Mouse (Mus musculus) embryonic stem cell, embryonic (primary cell): ENCODE measurements around the gene Syde2.

ENCODE experiments used
- CTCF ChIA-PET, 4 experiments: fragments of 300-600 bp in 2 of 4; fragments of 350-600 bp in 2 of 4; sonication (Branson Sonifier 250); formaldehyde crosslinking; loops; one replicate each; lab custom pipeline; 2022; ENCODE audit warnings: inconsistent platforms in 2 of 4; lab: Charles Lee
- POLR2A ChIA-PET, 4 experiments: fragments of 300-600 bp in 2 of 4; fragments of 350-600 bp in 2 of 4; sonication (Branson Sonifier 250); formaldehyde crosslinking; loops; one replicate each; lab custom pipeline; 2022; ENCODE audit warnings: antibody characterized with exemption in 4 of 4, inconsistent platforms in 1 of 4; lab: Charles Lee

Syde2 gene

DNA sequence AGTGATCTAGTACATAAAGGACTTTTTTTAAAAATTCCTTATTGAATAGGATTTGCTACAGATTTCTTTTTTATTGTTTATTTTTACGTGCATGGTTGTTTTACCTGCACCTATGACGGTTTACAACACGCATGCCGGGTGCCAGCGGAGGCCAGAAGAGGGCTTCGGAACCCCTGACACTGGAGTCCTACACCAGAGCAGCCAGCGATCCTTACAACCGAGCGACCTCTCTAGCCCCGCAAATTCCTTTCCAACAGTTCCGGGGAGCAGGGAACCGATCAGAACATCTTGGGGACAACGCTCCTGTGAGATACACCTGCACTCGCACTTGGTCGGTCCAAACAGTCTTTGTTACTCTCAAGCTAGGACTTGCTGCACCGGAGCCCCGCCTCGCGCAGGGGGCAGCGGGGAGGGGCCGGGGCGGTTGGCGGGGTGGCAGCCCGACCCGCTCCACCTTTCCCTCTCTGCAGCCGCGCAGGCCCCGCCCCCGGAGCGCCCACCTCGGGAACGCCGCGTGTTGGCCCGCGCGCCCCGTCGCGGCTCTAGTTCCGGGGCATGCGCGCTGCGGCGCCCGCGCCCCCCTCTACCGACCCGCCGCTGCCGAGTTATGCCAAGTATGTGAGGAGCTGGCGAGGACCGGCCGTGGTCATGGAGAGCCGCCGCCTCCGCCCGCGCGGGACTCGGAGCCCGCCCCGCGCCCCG, at the start of gene Syde2:
Gene Syde2, plus strand, starts transcription at position 603 of the 702 bp plus-strand sequence.
- ChIA-PET POLR2A (interaction anchor here (0.8 to 3.2 kb wide), 23 partner anchors 9 to 353 kb away, joined by 3 to 15 read pairs (median 3); partner anchors contain the start of gene Ccn1 (in 1 of the 4)), CTCF (interaction anchor here in 1 of 4 experiments (1.0 kb wide), 2 partner anchors 19 to 46 kb away, joined by 3 read pairs; no protein-coding TSS in a partner anchor)

DNA sequence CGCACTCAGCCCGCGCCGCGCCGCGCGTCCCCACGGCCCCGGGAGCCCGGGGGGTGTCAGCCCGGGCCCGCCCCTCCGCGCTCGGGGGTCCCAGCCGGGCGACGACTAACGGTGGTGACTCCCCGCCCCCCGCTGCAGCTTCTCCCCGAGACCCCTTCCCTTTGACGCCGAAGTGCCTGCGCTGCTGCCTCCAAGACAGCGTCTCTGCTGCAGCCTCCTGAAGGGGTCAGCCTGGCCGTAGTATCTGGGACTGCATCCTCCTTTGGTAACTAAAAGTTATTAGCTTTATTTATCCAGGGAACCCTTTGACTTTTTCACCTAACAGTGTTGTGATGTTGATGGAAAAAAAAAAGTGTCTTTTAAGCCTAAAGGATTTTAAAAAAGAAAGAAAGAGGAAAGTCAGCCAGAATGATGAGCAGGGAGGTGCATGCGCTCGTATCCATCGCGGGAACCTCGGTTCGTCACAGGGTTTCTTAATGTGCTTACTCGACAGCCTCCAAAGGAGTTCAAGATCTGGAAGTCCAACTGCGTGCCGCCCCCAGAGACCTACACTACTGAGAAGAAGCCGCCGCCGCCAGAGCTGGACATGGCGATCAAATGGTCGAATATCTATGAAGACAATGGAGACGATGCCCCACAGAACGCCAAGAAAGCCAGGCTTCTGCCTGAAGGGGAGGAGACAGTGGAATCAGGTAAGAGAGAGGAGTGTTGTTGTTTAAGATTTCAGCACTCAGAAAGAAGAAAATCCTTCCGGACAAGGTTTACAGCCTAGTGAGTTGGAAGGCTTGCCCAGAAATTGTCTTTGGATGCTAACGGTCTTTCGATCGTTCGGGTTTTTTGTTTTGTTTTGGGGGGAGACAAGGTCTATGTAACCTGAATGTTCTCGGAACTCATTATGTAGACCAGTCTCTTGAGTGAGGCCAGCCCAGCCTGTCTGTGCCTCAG, 49.0 kb upstream of the Syde2 start:
- CTCF ChIA-PET = interaction anchor here (0.5 to 4.2 kb wide), 26 partner anchors 11 to 1022 kb away, joined by 3 to 25 read pairs (median 4); partner anchors contain the start of gene Znhit6 (in 1 of the 4)
- POLR2A ChIA-PET = interaction anchor here in 3 of 4 experiments (0.6 to 3.3 kb wide), 22 partner anchors 8 to 336 kb away, joined by 3 to 19 read pairs (median 4); partner anchors contain the start of genes Ccn1 (in 2 of the 3) and Bcl10 (in 1 of the 3)

DNA sequence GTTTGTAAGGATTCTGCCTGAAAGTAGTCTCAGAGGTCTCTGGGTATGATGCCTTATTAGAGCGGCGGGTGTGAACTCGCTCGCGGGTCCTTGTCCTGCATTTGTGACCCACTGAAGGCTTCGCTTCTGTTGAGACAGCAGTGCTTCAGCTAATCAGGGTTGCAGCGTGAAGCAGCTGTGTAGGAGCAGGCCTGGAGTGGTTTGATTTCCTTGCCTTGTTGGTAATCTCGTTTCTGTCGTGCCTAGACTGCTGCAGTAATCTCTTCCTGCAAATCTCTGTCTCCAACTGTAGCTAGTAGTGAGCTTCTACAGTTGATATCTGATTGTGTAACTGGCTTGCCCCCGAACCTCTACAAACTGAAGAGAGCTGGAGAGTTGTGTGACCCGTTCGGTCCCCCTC, 48.3 kb upstream of the Syde2 start:
- POLR2A ChIA-PET = interaction anchor here in 2 of 4 experiments (0.8 to 2.0 kb wide), 8 partner anchors 9 to 289 kb away, joined by 3 to 8 read pairs (median 6); partner anchors contain the start of genes Bcl10 (in 1 of the 2) and Ccn1 (in 1 of the 2)

DNA sequence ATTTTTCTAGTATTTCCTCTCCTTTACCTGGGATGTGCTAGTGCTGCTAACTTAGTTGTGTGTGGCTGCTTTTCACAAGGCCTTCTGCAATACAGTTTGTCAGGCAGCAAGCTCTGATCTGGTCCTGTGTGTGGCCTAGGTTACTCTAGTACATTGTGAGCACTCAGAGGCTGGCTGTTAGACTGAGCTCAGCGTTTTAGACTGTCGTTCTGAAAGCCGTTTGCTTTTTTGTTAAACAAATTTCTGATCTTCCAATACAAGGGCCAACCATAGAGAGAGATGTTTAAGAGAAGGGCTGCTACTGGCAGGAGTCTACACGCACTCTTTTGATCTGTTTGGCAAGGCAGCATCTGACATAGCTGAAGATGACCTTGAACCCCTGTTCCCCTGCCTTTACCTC, 47.7 kb upstream of the Syde2 start:
- ChIA-PET POLR2A (interaction anchor here in 3 of 4 experiments (0.5 to 2.0 kb wide), 9 partner anchors 9 to 307 kb away, joined by 3 to 8 read pairs (median 3); partner anchors contain the start of gene Bcl10 (in 1 of the 3)), CTCF (interaction anchor here (0.6 to 4.2 kb wide), 7 partner anchors 10 to 898 kb away, joined by 3 to 25 read pairs (median 4); no protein-coding TSS in a partner anchor)

More for the DNA sequence above, 48.3 kb upstream of the Syde2 start:
- CTCF ChIA-PET = interaction anchor here (0.6 to 4.2 kb wide), 7 partner anchors 11 to 899 kb away, joined by 3 to 25 read pairs (median 4); no protein-coding TSS in a partner anchor

DNA sequence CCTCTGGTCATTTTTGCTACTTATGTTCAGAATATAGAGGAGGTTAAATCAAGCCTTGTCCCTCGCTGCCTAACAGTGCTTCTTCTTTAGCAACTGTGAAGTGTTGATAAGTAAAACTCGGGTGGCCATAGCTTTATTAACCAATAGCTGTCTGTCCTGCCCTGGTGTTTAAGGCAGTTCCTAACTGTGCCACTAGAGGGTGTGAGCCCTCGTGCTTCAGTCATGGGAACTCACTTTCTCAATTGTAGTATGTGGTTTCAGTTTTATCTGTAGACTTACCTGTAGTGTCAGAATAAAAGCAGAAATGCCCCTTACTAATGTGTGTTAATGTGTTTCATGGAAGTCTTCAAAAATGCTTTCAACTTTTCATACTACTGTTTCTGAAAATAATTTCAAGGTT, 45.7 kb upstream of the Syde2 start:
- POLR2A ChIA-PET = interaction anchor here (0.6 to 1.6 kb wide), 14 partner anchors 8 to 521 kb away, joined by 3 to 10 read pairs (median 3); no protein-coding TSS in a partner anchor
- CTCF ChIA-PET = interaction anchor here (0.5 to 1.9 kb wide), 35 partner anchors 8 to 327 kb away, joined by 3 to 54 read pairs (median 3); partner anchors contain the start of gene Syde2 (in 1 of the 4)

DNA sequence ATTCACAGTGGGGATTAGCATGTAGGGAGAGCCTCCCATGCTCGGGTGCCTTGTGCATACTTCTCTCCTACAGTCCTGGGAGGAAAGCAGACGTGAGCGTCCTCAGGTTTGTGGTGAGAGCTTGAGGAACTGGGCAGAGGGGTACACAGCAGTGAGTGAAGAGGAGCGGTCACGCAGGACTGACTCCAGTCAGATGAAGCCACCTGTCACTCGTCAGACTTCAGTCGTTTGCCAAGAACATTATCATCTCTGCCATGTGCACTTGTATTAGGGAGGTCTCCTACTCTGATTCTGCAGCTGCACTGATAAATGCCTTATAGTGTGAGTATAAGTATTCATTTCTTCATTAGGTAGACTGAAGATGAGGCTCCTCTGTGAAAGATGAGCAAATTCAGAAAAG, 43.3 kb upstream of the Syde2 start:
- CTCF ChIA-PET = no interaction called here
- POLR2A ChIA-PET = no interaction called here

DNA sequence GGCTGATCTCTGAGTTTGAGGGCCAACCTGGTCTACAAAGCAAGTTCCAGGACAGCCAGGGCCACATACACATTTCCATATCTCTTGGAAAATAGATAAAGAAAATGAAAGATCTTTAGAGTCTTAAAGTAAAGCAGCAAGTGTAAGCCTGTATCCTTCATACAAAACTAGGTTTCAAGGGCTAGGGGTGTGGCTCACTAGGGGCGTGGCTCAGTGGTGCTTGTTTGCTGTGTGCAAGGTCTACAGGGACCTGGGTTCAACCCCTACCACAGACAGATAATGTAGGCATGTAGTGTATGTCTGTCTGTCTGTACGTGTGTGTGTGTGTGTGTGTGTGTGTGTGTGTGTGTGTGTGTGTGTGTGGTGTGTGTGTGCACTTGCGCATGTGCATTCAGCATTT, 41.8 kb upstream of the Syde2 start:
- ChIA-PET CTCF (interaction anchor here in 2 of 4 experiments (0.6 to 1.8 kb wide), 3 partner anchors 155 to 232 kb away, joined by 3 to 5 read pairs (median 3); no protein-coding TSS in a partner anchor), POLR2A (no interaction called here)

DNA sequence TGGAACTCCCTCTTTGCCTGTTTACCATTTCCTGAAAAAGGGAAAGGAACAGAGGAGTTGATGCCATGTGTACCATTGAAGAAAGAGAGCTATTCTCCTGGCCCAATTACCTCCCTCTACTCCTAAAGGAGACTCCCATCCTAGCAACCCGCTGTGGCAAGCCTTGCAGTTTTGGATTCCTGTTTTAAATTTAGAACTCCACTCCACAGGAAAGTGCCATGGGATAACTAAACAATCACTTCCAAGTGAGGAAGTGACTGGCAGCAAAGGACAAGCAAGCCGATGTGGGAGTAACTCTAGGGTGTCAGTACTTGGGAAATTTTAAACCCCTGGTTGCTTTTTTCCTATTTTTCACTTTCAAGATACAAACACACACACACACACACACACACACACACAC, 41.0 kb upstream of the Syde2 start:
- POLR2A ChIA-PET = no interaction called here
- CTCF ChIA-PET = interaction anchor here in 2 of 4 experiments (0.6 to 1.8 kb wide), 3 partner anchors 154 to 231 kb away, joined by 3 to 5 read pairs (median 3); no protein-coding TSS in a partner anchor

DNA sequence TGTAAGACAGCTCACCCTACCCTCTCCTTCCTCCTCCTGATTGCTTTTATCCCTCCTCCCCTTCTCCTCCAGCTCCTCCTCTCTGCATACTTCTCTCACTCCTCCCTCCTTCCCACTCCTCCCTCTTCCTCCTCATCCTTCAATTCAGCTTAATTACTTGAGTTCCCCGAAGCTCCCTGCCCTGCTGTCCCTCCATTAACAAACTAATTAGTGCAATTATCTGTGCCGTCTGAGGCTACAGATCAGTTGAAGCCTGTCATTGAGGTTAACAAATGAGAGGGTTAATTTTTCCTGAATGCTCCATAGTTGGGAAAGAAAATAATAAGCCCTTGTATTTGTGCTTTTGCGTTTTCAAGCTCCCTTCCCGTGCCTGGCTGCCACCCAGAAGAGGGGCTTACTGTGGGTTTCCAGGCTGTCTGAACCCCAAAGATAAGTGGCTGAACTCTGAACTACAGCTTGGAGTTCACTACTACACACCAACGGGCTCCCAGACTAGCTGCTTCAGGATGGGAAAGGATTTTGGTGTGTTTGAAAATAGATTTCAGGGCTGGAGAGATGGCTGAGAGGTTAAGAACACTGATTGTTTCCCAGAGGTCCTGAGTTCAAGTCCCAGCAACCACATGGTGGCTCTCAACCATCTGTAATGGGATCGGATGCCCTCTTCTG, 40.0 kb upstream of the Syde2 start:
- CTCF ChIA-PET = interaction anchor here in 1 of 4 experiments (3.7 kb wide), 1 partner anchor 230 kb away, joined by 82 read pairs; no protein-coding TSS in a partner anchor

DNA sequence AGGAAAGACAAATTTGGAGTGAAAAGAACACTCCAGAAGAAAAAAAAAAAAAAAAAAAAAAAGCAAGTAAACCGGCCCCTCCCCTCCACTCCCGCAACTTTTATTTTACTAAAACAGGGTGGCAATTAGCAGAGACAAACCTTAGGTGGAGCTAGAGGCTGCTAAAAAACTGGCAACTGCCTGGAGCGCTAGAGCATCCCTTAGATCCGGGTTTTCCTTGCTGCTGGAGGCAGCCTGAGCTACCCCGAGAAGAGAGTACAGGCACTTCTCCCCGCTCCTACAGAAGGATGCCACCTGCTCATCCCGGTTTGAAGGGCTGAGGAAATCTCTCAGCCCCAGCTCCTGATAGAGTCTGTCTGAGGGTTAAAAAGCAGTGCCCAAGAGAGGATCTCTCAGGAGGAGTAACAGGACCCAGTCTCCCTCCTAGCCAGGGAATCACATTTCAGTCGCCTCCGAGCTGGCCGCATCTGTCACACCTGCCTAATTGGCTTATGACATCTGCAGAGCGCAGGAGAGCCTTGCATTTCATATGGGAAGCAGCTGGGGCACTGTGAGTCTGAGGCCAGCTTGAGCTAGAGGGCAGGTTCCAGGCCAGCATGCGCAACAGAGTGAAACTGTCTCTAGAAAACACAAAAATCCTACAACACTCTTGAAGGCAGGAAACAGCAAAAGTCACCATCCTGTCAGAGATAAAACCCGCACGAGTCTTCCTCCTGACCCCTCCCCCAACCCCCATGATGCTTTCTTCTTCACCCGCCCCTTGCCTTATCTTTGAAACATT, 37.4 kb upstream of the Syde2 start:
- ChIA-PET POLR2A (interaction anchor here (0.6 to 2.0 kb wide), 25 partner anchors 8 to 966 kb away, joined by 3 to 11 read pairs (median 4); partner anchors contain the start of gene 2410004B18Rik (in 1 of the 4)), CTCF (interaction anchor here (0.6 to 3.7 kb wide), 58 partner anchors 8 to 720 kb away, joined by 3 to 82 read pairs (median 4); partner anchors contain the start of gene 2410004B18Rik (in 4 of the 4))

More for the DNA sequence above, 40.0 kb upstream of the Syde2 start:
- POLR2A ChIA-PET = interaction anchor here in 2 of 4 experiments (0.6 to 1.0 kb wide), 2 partner anchors 15 to 39 kb away, joined by 3 to 6 read pairs; no protein-coding TSS in a partner anchor

DNA sequence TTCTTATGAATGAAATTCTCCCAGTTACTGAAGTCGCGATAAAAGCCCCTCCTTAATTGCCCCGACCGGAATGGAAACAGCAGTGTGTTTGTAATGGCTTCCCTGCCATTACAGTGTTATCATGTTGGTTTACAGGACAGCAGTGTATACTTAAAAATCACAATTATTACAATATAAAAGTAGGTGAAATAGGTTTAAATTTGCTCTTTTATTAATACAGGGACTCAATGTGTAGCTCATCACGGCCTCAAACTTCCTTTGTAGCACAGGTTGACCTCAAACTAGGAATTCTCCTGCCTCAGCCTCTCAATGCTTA, 36.9 kb upstream of the Syde2 start:
- POLR2A ChIA-PET = interaction anchor here in 2 of 4 experiments (1.2 to 2.0 kb wide), 10 partner anchors 9 to 230 kb away, joined by 3 to 11 read pairs (median 8); partner anchors contain the start of gene 2410004B18Rik (in 1 of the 2)

DNA sequence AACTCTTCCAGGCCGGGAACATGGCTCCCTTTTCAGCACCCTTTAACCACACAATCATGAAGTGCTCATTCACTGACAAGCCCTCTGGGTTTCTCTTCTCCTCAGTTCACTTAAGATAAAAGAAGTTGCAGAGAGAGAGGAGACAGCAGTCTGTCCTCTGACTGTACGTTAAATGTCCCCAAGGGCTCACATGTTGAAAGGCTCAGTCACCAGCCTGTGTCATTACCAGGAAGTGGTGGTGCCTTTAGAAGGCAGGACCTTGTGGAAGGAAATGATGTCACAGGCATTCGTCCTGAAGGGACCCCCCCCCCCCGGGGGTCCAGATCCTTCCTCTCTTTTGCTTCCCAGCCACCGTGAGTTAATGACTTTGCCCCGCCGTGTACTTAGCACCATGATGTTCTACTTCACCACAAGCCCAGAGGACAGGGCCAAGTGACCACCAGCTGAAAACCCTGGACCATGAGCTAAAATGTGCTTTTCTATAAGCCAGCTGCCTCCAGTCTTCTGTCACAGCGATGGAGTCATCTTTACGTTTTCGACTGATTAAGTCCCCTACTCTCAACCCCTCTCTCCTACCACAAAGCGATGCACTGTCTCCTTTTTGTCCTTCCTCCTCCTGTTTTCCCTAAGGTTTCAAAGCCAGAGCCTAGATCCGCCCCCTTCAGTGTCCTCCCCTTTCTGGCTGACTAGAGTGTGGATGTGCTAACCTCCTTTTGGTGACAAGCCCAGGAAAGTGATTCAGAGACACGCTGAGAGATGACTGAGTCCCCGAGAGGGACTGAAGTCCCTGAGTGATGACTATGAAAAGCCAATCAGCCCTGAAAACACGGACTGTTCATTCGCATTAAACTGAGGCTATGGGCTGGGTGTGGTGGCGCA, 36.1 kb upstream of the Syde2 start:
- ChIA-PET CTCF (interaction anchor here (1.1 to 3.6 kb wide), 4 partner anchors 10 to 226 kb away, joined by 3 to 54 read pairs (median 18); no protein-coding TSS in a partner anchor), POLR2A (interaction anchor here in 2 of 4 experiments (0.7 to 2.0 kb wide), 6 partner anchors 9 to 120 kb away, joined by 3 to 9 read pairs (median 3); no protein-coding TSS in a partner anchor)

More for the DNA sequence above, 36.9 kb upstream of the Syde2 start:
- CTCF ChIA-PET = interaction anchor here (1.1 to 3.7 kb wide), 19 partner anchors 9 to 234 kb away, joined by 3 to 82 read pairs (median 5); partner anchors contain the start of gene 2410004B18Rik (in 4 of the 4)

DNA sequence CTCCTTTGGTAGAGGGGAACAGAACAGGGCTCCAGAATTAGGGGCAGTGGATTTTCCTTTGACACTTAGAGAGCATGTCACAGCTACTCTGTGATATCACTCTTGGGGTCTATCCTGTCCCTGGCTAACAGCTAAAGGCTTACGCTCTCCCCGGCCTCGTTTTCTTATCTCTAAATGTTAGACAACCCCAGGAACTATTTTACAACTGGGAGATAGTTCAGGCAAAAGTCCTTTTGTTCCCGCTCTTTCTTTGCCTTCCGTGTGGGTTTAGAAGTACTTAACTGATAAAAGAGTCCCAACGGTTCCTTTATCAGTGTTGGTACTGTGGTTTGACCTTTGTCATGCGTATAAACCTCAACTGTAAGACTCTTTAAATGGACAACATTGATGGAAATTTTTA, 34.7 kb upstream of the Syde2 start:
- CTCF ChIA-PET = interaction anchor here in 3 of 4 experiments (0.6 to 1.7 kb wide), 5 partner anchors 11 to 225 kb away, joined by 3 to 4 read pairs (median 3); no protein-coding TSS in a partner anchor
- POLR2A ChIA-PET = interaction anchor here in 2 of 4 experiments (1.2 to 1.9 kb wide), 5 partner anchors 12 to 64 kb away, joined by 3 to 4 read pairs (median 3); partner anchors contain the start of gene 2410004B18Rik (in 1 of the 2)

DNA sequence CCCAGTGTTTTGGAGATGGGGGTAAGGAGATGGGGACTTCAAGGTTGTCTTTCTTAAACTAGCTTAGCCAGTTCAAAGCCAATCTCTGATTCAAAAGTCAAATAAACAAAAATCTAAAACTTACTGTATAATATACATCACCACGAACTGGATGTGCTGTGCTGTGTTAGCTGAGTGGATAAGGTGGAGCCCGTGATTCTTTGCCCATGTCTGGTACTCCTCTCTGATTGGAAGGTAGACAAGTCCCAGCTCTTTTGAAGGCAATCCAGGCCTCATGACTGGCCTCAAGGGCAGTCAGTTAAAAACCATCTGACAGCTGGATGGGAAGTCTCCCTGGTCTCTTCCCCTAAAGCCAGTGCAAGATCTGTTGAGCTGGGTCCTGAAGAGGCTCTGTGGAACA, 34.3 kb upstream of the Syde2 start:
- ChIA-PET POLR2A (interaction anchor here in 2 of 4 experiments (1.2 to 1.9 kb wide), 3 partner anchors 15 to 64 kb away, joined by 3 to 4 read pairs (median 3); partner anchors contain the start of gene 2410004B18Rik (in 1 of the 2)), CTCF (interaction anchor here in 3 of 4 experiments (0.7 to 1.7 kb wide), 4 partner anchors 11 to 225 kb away, joined by 3 to 4 read pairs (median 4); no protein-coding TSS in a partner anchor)

DNA sequence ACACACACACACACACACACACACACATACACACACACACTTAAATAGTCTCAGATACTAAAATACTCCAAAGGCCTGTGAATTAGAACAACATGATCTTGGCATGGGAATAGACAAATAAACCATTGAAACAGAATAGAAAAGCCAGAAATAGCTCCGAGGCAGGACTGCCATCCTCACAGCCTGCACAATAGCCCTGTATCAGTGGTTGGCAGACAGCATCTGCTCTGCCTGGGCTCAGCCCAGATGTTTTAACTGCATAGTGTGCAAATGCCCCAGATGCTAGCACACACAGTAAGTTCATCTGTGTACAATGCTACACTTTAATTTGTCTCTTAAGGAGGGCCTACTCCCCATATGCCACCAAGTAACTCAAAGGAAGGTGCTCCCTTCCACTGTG, 27.8 kb upstream of the Syde2 start:
- CTCF ChIA-PET = no interaction called here
- POLR2A ChIA-PET = interaction anchor here in 1 of 4 experiments (0.6 to 1.4 kb wide), 4 partner anchors 8 to 88 kb away, joined by 3 read pairs; no protein-coding TSS in a partner anchor
